Mouse (Mus musculus) thymus, adult 2 months (tissue): ENCODE results near the gene Pcp4. TPM values are rescaled to one million over a fixed set of nuclear protein-coding genes. Genes with fewer than 3 reads are reported as not detected.

Source experiments
- DNase-seq: peaks from one replicate; pipeline ENCODE4 v3.0.0; 2021
- H3K27ac ChIP-seq: fragments of 200-500 bp; 2 replicates; pipeline ENCODE4 v1.5.1; 2012; ENCODE audit warnings: low read length, control low read depth; ENCODE audit not compliant: control insufficient read depth, insufficient read depth
- H3K27me3 ChIP-seq: fragments of 200-500 bp; 2 replicates; pipeline ENCODE4 v1.6.1; 2012; ENCODE audit warnings: mild to moderate bottlenecking, low read length, moderate library complexity, mixed read lengths; ENCODE audit not compliant: control insufficient read depth, insufficient read depth
- H3K36me3 ChIP-seq: fragments of 200-500 bp; 2 replicates; pipeline ENCODE4 v1.6.1; 2012; ENCODE audit warnings: mild to moderate bottlenecking, low read length, moderate library complexity; ENCODE audit not compliant: control insufficient read depth, insufficient read depth
- H3K4me1 ChIP-seq: fragments of 200-500 bp; replicated peaks from 2 replicates; pipeline ENCODE4 v1.6.1; 2012; ENCODE audit warnings: low read length; ENCODE audit not compliant: control insufficient read depth, insufficient read depth
- H3K4me3 ChIP-seq: fragments of 200-500 bp; 2 replicates; pipeline ENCODE4 v1.5.1; 2012; ENCODE audit warnings: mild to moderate bottlenecking, low read length, control low read depth, moderate library complexity; ENCODE audit not compliant: control insufficient read depth, insufficient read depth
- CTCF ChIP-seq: fragments of 200-500 bp; IDR thresholded peaks from 2 replicates; pipeline ENCODE4 v1.5.1; 2012; ENCODE audit warnings: mild to moderate bottlenecking, control low read depth, low read length, moderate library complexity, borderline replicate concordance; ENCODE audit not compliant: control insufficient read depth, poor library complexity, insufficient read depth; ENCODE audit errors: extremely low read depth
- POLR2A ChIP-seq: fragments of 200-500 bp; IDR thresholded peaks from 2 replicates; pipeline ENCODE4 v1.6.1; 2012; ENCODE audit warnings: mild to moderate bottlenecking, low read length, control low read depth, moderate library complexity; ENCODE audit not compliant: control insufficient read depth, poor library complexity, insufficient read depth; ENCODE audit errors: extremely low read depth
- WGBS: fragments of 180-500 bp; shearing (Covaris S2); methylation state at CpG from one replicate; pipeline ENCODE4 v1.1.7; 2018; 5-methylcytosine and 5-hydroxymethylcytosine counted together
- polyA plus RNA-seq: library from polyadenylated mRNA; depleted of rRNA; stranded (reverse); fragments of >200 nt; gene quantifications from 2 replicates; pipeline ENCODE4 v1.2.3, GENCODE M21; 2012

The Pcp4 gene
- polyA plus RNA-seq, 1 experiment, result not detected

DNA sequence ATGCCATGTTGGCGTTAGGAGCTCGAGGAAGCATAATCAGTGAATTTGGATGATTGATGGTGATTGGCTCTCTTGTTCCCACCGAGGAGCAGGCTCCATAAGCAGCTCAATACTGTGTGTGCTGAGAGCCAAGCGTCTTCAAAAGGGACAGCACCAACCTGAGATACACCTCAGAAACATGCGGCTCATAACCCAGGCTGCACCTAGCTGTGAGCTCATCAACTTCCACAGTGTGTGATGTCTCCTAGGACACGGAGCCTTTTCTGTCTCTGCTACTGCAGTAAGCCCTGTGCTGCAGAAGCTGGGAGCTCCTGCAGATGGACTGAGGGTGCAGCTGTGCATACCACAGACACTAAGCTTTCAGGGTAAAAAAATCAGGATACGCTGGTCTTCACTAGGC is 31.5 kb downstream of the Pcp4 start:
- TF ChIP-seq CTCF, result no peak
- TF ChIP-seq POLR2A, result no peak
- 73% methylated on average over 7 of the region's 7 CpGs for WGBS

GRCm38 (mm10) chr16:96501241-96501640 is 33.8 kb downstream of the Pcp4 start:
- H3K27me3 ChIP-seq, result no peaks in the 10 kb centered on the region
- H3K27ac ChIP-seq, result no peak overlapping the region
- no peak overlapping the region for H3K4me3 ChIP-seq
- no peaks in the 10 kb centered on the region for H3K4me1 ChIP-seq
- TF ChIP-seq POLR2A (no peak), CTCF (no peak)
- H3K36me3 ChIP-seq, result no peaks in the 10 kb centered on the region
- 89% methylated on average over 6 of the region's 6 CpGs for WGBS
- DNase-seq, result no peak

More for the DNA sequence above, 31.5 kb downstream of the Pcp4 start:
- no peak for DNase-seq
- H3K4me3 ChIP-seq, result no peak overlapping the region
- no peaks in the 10 kb centered on the region for H3K4me1 ChIP-seq
- H3K27me3 ChIP-seq, result no peaks in the 10 kb centered on the region
- no peaks in the 10 kb centered on the region for H3K36me3 ChIP-seq
- no peak overlapping the region for H3K27ac ChIP-seq

GRCm38 (mm10) chr16:96502586-96502985 is 35.2 kb downstream of the Pcp4 start:
- TF ChIP-seq POLR2A (no peak), CTCF (no peak)
- DNase-seq, result no peak
- Histone ChIP-seq H3K27me3 (no peaks in the 10 kb centered on the region), H3K4me3 (no peak overlapping the region), H3K4me1 (no peaks in the 10 kb centered on the region), H3K27ac (no peak overlapping the region), H3K36me3 (no peaks in the 10 kb centered on the region)
- 78% methylated on average over 3 of the region's 3 CpGs for whole genome bisulfite sequencing

DNA sequence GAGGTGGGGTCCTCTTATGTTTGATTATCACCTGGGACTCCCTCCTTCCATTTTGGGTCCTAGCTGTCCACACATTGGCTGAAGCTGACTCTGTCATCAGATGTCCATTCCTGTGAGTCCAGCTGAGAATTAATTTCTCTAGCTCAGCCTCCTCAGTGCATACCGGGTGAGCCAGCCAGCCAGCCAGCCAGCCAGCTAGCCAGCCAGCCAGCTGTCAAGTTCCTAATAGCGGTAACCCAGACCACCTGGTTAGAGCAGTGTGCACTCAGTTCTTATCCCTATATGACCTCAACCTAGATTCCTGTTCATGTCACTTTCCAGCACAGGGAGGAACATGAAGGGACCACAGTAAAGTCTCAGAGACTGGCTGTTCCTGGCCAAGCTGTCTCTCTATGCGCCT is 47.1 kb downstream of the Pcp4 start:
- H3K4me3 ChIP-seq, result no peak overlapping the region
- WGBS, result 96% methylated on average over 3 of the region's 3 CpGs

GRCm38 (mm10) chr16:96527476-96527875 is 60.1 kb downstream of the Pcp4 start:
- H3K27me3 ChIP-seq, result no peaks in the 10 kb centered on the region
- H3K4me1 ChIP-seq, result no peaks in the 10 kb centered on the region; the same call in 1 of the 2 replicates
- 16% methylated on average over 3 of the region's 3 CpGs for WGBS
- no peak for TF ChIP-seq CTCF
- no peak for TF ChIP-seq POLR2A
- DNase-seq, result no peak
- H3K36me3 ChIP-seq, result no peaks in the 10 kb centered on the region
- H3K27ac ChIP-seq, result no peak overlapping the region
- no peak overlapping the region for H3K4me3 ChIP-seq

More for the DNA sequence above, 47.1 kb downstream of the Pcp4 start:
- H3K27ac ChIP-seq, result no peak overlapping the region
- H3K36me3 ChIP-seq, result no peaks in the 10 kb centered on the region
- no peaks in the 10 kb centered on the region for H3K27me3 ChIP-seq
- no peak for DNase-seq
- H3K4me1 ChIP-seq, result no peaks in the 10 kb centered on the region
- TF ChIP-seq CTCF (no peak), POLR2A (no peak)

DNA sequence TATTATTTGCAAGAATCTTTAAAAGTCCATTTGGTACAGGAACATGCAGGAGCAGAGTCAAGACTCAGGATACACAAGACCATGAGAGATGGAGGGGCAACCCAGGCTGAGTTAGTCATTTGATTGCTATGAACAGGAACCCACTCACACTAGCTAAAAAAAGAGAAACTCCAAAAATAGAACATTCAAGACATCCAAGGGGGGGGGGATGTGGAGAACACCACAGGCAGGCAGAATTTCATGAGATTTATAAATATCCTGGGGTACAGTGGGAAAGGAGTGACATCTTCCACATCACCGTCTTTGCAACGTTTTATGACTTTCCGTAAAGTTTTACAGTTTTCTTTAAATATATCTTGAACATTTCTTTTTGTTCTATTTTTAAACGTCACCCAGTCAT is 61.1 kb downstream of the Pcp4 start:
- no peak overlapping the region for H3K27ac ChIP-seq
- no peak for DNase-seq
- no peaks in the 10 kb centered on the region; the same call in 1 of the 2 replicates for H3K4me1 ChIP-seq
- TF ChIP-seq CTCF (no peak), POLR2A (no peak)
- no peaks in the 10 kb centered on the region for H3K27me3 ChIP-seq
- no peaks in the 10 kb centered on the region for H3K36me3 ChIP-seq
- WGBS, result 23% methylated on average over 4 of the region's 4 CpGs
- no peak overlapping the region for H3K4me3 ChIP-seq
